Mouse (Mus musculus) left cerebral cortex, postnatal 36 days (tissue): ENCODE results near the gene Gm49393. TPM values are rescaled to one million over a fixed set of nuclear protein-coding genes. Genes with fewer than 3 reads are reported as not detected.
"Not testable (repeated sequence)": the region's sequence is repeated elsewhere in the genome, so short reads cannot be mapped to it uniquely, and the experiment has no call there.

Experiments used
- DNase-seq, 2 experiments: peaks; one replicate each; pipeline ENCODE4 v3.0.0; 2021 to 2022; ENCODE audit warnings: low spot score in 2 of 2, mixed read lengths in 1 of 2
- intact Hi-C: fragments of 180-260 bp; cut with DNase I; formaldehyde crosslinking; loops from one replicate; pipeline ENCODE4 v1.15.1; 2025
- total RNA-seq, 2 experiments: library from RNA; stranded (reverse); gene quantifications; 2 replicates each; pipeline ENCODE4 v1.2.3; 2021

Gene Gm49393
- total RNA-seq = not detected

DNA sequence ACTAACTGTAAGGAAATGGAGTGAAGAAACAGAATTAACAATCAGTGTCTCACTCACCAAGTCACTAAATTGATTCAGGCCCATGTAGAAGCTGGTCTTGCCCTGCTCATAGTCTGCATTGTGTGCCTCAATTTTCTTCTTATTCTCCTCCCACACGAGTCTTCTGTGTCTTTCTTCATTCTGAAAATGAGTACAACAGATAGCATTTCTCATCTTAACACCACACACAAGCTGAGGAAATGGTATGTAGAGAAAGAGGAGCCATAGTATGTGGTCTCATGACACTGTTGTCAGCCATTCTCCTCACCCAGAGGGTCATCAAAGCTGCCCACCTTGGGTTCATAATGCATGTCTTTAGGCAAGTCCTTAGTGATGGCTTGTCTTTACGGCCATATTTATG is at the start of gene Gm49393:
Gene Gm49393 (minus strand): TSS at position 101 of the 400 bp plus-strand sequence.
- intact Hi-C loops, DNase-seq: not testable (repeated sequence)

DNA sequence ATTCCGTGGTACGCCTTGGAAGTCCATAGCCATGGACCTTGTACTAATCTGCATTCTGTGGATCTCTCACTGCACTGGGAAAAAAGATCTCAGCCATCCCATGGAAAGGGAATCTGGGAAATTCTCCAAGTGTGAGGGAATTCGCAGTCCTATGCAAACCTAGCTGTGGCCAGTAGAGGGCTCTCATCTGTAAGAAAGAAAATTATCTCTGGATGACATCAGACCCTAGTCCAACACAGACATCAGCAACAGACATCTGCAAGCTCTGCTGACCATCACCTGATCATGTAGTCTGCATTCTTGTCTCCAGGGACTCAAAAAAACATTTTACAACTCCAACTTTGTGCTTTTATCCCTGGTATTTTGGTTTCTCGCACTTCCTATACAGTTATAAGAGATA is 36.9 kb upstream of the Gm49393 start:
- DNase-seq, intact Hi-C loops: not testable (repeated sequence)

DNA sequence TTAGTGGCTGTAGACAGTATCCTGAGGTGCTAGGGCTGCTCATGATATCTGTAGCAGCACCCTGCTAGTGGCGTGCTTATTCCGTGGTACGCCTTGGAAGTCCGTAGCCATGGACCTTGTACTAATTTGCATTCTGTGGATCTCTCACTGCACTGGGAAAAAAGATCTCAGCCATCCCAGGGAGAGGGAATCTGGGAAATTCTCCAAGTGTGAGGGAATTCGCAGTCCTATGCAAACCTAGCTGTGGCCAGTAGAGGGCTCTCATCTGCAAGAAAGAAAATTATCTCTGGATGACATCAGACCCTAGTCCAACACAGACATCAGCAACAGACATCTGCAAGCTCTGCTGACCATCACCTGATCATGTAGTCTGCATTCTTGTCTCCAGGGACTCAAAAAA is 28.6 kb upstream of the Gm49393 start:
- intact Hi-C loops, DNase-seq: not testable (repeated sequence)

DNA sequence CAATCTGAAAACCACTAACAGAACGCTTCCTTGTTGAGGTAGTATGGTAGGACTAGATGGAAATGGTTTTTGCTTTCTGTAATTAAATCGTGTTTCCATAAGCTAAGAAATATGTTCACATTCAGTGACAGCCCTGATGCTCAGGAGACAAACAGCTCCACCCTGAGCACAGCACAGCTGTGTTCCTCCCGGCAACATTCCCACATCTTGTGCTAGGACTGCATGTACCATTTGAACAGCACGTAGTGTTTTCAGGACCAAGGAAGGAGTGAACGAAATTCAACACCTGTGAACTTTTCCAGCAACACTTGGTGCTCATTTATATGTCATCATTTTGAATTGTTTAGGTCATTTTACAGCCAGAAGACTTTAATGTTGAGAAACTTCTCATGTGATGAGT is 26.3 kb upstream of the Gm49393 start:
- intact Hi-C loops = no loop called here
- no peak for DNase-seq

DNA sequence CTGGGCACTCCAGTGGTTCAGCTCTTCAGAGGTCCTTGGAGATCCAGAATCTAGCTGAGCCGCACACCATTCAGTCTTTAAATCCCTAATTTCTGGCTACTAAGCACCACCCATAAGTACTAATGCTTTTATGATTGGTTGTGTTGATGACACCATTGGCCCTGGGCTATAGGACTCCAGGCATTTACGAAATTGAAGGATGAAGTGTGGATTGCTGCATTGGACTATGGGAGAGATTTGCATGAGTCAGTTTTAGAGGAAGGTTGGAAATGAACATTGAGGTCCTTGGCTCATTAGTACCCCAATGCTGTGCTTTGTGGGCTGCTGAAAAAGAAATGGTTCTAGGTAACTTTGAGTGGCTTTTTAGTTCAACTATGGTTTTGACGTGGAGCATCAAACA is 6.5 kb upstream of the Gm49393 start, which contains the start of gene Tpbpa:
Gene Tpbpa (minus strand): TSS at position 101 of the 400 bp plus-strand sequence.
- DNase-seq, intact Hi-C loops: not testable (repeated sequence)

GRCm38 (mm10) chr13:60936500-60936901 is 1.1 kb upstream of the Gm49393 start, which contains the start of the genes Gm49391 and Ctla2a:
Gene Gm49391 (minus strand): TSS chr13:60936571.
Gene Ctla2a (minus strand): TSS chr13:60936625.
- no peak for DNase-seq
- intact Hi-C loops = no loop called here

GRCm38 (mm10) chr13:60904780-60905179 is 30.6 kb downstream of the Gm49393 start, which contains the start of gene Tpbpb:
Gene Tpbpb (minus strand): TSS chr13:60904880.
- intact Hi-C loops = not testable (repeated sequence)

DNA sequence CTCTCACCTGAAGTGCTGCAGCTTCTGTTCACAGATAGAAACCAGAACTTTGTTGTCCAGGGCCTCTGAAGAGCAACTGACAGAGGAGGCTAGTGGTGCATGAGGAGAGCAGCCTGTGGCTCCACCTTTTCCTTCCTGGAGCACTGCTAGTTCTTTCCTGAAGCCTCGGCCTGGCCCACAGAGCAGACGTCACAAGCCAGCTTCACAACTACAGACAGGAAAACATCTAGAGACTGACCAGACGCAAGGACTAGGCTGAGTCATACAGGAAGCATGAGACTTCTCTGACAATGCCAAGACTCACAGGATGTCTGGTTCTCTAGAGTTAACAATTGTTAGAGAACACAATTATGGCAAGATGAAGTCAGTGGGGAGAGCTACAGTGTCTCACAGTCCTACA is 38.1 kb downstream of the Gm49393 start, which contains the start of gene Ctla2b:
Gene Ctla2b (minus strand): TSS at position 120 of the 400 bp plus-strand sequence.
- intact Hi-C loops = no loop called here
- peak in 1 of 2 experiments; percentile 3 for DNase-seq

More at GRCm38 (mm10) chr13:60904780-60905179, 30.6 kb downstream of the Gm49393 start, which contains the start of gene Tpbpb:
- not testable (repeated sequence) for DNase-seq

GRCm38 (mm10) chr13:60896794-60897193 is 38.6 kb downstream of the Gm49393 start, which contains the start of gene Gm49392:
Gene Gm49392 (minus strand): TSS chr13:60896894.
- DNase-seq, intact Hi-C loops: not testable (repeated sequence)

- no peak for DNase-seq
- intact Hi-C loops = no loop called here
Measured at GRCm38 (mm10) chr13:60895406-60896160, 39.8 kb downstream of the Gm49393 start.

GRCm38 (mm10) chr13:60892301-60892700 is 43.1 kb downstream of the Gm49393 start:
- intact Hi-C loops = no loop called here
- DNase-seq = no peak

DNA sequence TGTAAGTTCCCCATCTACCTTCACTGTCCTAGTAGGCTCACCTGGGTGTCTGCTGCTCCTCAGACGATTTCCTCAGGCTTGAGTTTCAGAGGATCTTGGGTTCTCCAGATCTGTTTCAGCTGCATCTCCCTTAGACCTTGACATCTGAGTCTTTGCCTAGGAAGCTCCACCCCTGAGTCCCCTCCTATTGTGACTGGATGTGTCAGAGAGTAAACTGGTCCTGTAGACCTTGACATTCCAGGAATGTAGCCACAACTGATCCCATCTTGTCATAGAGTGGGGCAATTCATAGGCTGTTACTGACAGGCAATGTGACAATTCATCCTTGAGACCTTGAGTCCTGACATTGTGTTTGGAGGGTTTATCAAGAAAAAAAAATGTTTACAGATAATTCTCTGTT is 71.1 kb downstream of the Gm49393 start, which contains the start of gene 4930486L24Rik:
Gene 4930486L24Rik (minus strand): TSS at position 195 of the 400 bp plus-strand sequence.
- intact Hi-C loops = no loop called here
- no peak for DNase-seq

GRCm38 (mm10) chr13:60848241-60849120 is 86.9 kb downstream of the Gm49393 start:
- DNase-seq = no peak
- intact Hi-C loops = no loop called here

DNA sequence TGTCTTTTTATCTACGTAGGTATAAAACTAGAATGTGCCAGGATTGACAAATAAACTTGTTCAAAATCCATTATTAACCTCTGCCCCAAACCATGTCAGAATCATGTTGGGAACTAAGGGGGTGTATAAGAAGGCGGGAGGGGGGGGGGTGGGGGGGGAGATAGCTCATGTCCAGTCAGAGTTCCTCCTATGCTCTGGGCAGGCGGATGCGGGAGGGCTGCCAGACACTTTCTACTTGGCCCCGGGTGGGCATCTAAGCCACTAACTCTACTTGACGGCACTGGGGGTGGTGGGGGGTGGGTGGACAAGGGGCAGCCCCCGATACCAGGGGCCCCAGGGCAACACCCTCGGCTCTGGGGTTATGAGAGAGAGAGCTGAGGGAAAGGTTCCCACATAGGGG is 92.2 kb downstream of the Gm49393 start:
- intact Hi-C loops = no loop called here
- no peak for DNase-seq

- intact Hi-C loops = no loop called here
- DNase-seq = no peak
Measured at GRCm38 (mm10) chr13:60842703-60843102, 92.7 kb downstream of the Gm49393 start.

DNA sequence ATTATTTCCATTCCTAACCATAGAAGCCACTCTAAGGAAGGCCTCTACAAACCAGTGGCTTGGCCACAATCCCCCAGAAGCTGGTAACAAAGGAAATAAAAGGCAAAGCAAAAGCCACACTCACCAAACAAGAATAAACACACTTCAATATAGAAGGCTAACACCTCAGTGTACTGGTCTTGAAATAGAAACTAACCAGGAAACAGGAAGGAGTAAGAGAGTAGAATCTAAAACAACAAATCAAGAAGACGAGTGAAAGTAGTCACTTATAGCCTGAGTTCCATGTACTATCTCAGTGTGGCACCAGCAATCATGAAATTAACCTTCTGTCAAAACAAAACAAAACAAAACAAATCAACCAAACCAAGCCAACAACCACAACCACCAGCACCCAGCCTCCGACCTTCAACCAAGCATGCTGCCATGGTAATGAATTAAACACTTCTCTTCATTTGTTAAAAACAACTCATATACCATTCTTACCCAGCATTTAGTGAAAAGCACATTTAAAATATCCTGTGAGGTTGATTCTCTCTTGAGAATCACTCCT is 96.0 kb downstream of the Gm49393 start:
- intact Hi-C loops = no loop called here
- no peak for DNase-seq

- intact Hi-C loops = no loop called here
- no peak for DNase-seq
Measured at GRCm38 (mm10) chr13:60826052-60826451, 109.3 kb downstream of the Gm49393 start.

GRCm38 (mm10) chr13:60820486-60821175 is 114.8 kb downstream of the Gm49393 start:
- no peak for DNase-seq
- intact Hi-C loops = loop anchor here (2.0 kb wide), 1 partner anchor 62 kb away; no protein-coding TSS in a partner anchor

- peak; percentile 5 to 9 for DNase-seq
- intact Hi-C loops = loop anchor here (10.0 kb wide), 1 partner anchor 345 kb away; no protein-coding TSS in a partner anchor
Measured at GRCm38 (mm10) chr13:60819469-60819868, 115.9 kb downstream of the Gm49393 start.
